Mouse (Mus musculus): ENCODE measurements at regions not wholly inside any gene's neighbourhood (a gene's known extent, or its start where the extent isn't known, plus 50 kb on each side); places are given as distances from the start of the nearest gene placed in this dataset.
"Not testable (repeated sequence)": the region's sequence is repeated elsewhere in the genome, so short reads cannot be mapped to it uniquely, and the experiment has no call there.

GRCm38 (mm10) chr6:48341367-48341766, 54.0 kb upstream of the Krba1 start:
- H3K4me1 ChIP-seq (replicated peaks); H3K36me3 ChIP-seq; H3K27me3 ChIP-seq (ENCODE audit: insufficient read depth, poor library complexity, severe bottlenecking); H3K9me3 ChIP-seq; H3K27ac ChIP-seq; H3K4me3 ChIP-seq; DNase-seq (ENCODE audit: low spot score): not testable (repeated sequence)
- 85% methylated on average over 4 of the region's 4 CpGs for WGBS

- H3K27ac ChIP-seq; H3K4me1 ChIP-seq (replicated peaks); H3K27me3 ChIP-seq (ENCODE audit: insufficient read depth, poor library complexity, severe bottlenecking); H3K36me3 ChIP-seq; H3K9me3 ChIP-seq; H3K4me3 ChIP-seq; DNase-seq (ENCODE audit: low spot score): not testable (repeated sequence)
- 82% methylated on average over 3 of the region's 3 CpGs for WGBS
Measured at GRCm38 (mm10) chr6:48336964-48337363, 58.4 kb upstream of the Krba1 start.

DNA sequence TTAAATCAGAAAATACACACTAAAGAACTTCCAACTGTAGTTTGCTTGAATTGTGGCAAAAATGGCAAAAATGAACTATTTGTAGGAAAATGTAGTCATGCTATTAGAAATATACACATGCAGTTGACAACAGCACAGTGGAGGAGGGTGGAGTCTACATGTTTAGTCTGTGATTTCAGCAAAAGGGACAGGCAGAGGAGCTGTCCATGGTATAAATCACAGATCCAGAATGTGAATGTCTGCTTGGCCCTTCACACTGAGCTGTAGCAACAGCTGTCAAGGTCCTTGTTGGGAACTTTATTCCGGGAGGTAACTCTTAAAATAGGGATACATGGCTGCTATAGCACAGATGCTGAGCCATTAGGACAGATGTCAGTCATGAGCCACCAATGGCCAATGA, 107.4 kb upstream of the Krba1 start:
- Histone ChIP-seq H3K36me3 (no peaks in the 10 kb centered on the region), H3K9me3 (no peaks in the 10 kb centered on the region), H3K4me1 (replicated peaks) (no peaks in the 10 kb centered on the region), H3K27me3 (ENCODE audit: insufficient read depth, poor library complexity, severe bottlenecking) (no peaks in the 10 kb centered on the region), H3K4me3 (no peak overlapping the region), H3K27ac (no peak overlapping the region)
- WGBS: 73% methylated on average over 1 of the region's 1 CpGs
- DNase-seq (ENCODE audit: low spot score): no peak

DNA sequence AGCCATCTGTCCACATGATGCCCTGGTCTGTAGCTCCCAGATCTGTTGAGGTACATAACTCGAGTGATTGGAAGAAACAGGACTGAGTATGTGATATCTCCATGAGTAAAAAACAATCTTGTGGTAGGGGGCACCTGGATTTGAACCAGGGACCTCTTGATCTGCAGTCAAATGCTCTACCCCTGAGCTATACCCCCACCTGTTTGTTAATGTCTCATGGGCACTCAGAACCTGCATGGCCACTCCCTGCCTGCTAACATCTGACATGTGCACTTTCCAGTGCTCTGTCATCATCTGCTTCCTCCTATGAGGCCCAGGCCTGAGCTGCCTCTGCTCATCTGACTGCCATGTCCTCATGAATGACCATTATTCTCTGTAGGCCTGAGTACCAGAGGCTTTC, 115.7 kb upstream of the Krba1 start:
- H3K4me3 ChIP-seq; H3K9me3 ChIP-seq; H3K27me3 ChIP-seq (ENCODE audit: insufficient read depth, poor library complexity, severe bottlenecking); H3K36me3 ChIP-seq; H3K4me1 ChIP-seq (replicated peaks); H3K27ac ChIP-seq; DNase-seq (ENCODE audit: low spot score): not testable (repeated sequence)
- WGBS: 60% methylated on average over 1 of the region's 1 CpGs

DNA sequence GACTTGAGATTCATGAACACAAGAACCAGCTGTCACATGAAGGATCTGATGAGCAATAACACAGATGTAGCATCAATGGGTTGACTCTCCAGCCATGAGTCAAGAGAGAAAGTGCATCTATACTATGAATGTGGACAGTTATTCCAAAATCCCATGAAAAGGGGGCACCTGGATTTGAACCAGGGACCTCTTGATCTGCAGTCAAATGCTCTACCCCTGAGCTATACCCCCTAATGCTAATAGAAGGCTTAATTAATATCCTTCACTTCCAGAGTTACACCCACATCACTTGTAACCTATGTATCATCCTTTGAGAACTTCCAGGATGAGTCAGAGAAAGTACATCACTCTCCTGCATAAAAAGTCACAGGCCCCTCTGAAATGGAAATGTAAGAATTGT, 133.8 kb upstream of the Krba1 start:
- H3K27ac ChIP-seq; DNase-seq (ENCODE audit: low spot score); H3K9me3 ChIP-seq; H3K27me3 ChIP-seq (ENCODE audit: insufficient read depth, poor library complexity, severe bottlenecking); H3K36me3 ChIP-seq; H3K4me3 ChIP-seq; H3K4me1 ChIP-seq (replicated peaks): not testable (repeated sequence)

GRCm38 (mm10) chr6:48252989-48253388, 142.4 kb upstream of the Krba1 start:
- not testable (repeated sequence) for H3K36me3 ChIP-seq; H3K4me3 ChIP-seq; H3K27ac ChIP-seq; H3K27me3 ChIP-seq (ENCODE audit: insufficient read depth, poor library complexity, severe bottlenecking); DNase-seq (ENCODE audit: low spot score); H3K4me1 ChIP-seq (replicated peaks); H3K9me3 ChIP-seq

- Histone ChIP-seq H3K9me3 (no peaks in the 10 kb centered on the region), H3K4me3 (no peak overlapping the region), H3K36me3 (no peaks in the 10 kb centered on the region), H3K4me1 (replicated peaks) (no peaks in the 10 kb centered on the region), H3K27me3 (ENCODE audit: insufficient read depth, poor library complexity, severe bottlenecking) (no peaks in the 10 kb centered on the region), H3K27ac (no peak overlapping the region)
- no peak for DNase-seq (ENCODE audit: low spot score)
- 76% methylated on average over 1 of the region's 1 CpGs for WGBS
Measured at GRCm38 (mm10) chr6:48251954-48252353, 143.4 kb upstream of the Krba1 start.

DNA sequence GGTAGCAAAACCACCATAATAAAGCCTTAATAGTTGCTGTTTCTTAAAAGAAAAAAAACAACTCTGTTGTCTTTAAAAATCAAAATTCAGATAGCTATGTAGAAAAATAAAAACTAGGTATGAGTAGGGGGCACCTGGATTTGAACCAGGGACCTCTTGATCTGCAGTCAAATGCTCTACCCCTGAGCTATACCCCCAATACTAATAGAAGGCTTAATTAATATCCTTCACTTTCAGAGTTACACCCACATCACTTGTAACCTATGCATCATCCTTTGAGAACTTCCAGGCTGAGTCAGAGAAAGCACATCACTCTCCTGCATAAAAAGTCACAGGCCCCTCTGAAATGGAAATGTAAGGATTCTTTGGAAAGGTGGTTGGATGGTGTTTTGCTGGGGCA, 151.2 kb upstream of the Krba1 start:
- not testable (repeated sequence) for H3K27me3 ChIP-seq (ENCODE audit: insufficient read depth, poor library complexity, severe bottlenecking); H3K4me3 ChIP-seq

GRCm38 (mm10) chr6:48227431-48227830, 141.0 kb upstream of the Zfp746 start:
- H3K9me3 ChIP-seq: no peaks in the 10 kb centered on the region
- no peak for DNase-seq (ENCODE audit: low spot score)
- H3K36me3 ChIP-seq: no peaks in the 10 kb centered on the region
- no peaks in the 10 kb centered on the region for H3K27me3 ChIP-seq (ENCODE audit: insufficient read depth, poor library complexity, severe bottlenecking)
- no peak overlapping the region for H3K4me3 ChIP-seq
- no peaks in the 10 kb centered on the region for H3K4me1 ChIP-seq (replicated peaks)
- 67% methylated on average over 9 of the region's 9 CpGs for WGBS
- H3K27ac ChIP-seq: no peak overlapping the region

More for the DNA sequence above, 151.2 kb upstream of the Krba1 start:
- not testable (repeated sequence) for H3K36me3 ChIP-seq; H3K27ac ChIP-seq; H3K4me1 ChIP-seq (replicated peaks); DNase-seq (ENCODE audit: low spot score); H3K9me3 ChIP-seq

DNA sequence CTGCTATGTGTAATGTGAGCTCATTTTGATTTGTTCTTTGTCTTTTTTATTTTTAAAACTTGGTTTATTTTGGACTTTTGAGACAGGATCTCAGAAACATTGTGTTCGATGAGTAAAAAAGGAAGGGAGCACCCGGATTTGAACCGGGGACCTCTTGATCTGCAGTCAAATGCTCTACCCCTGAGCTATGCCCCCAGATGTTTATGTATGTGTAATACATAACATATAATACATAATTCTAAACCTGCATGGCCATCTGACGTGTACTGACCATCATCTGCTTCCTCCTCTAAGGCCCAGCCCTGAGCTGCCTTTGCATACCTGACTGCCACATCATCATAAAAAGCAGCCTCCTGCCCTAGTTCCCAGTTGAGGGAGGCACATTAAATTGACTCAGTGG, 137.8 kb upstream of the Zfp746 start:
- 89% methylated on average over 4 of the region's 4 CpGs for WGBS
- Histone ChIP-seq H3K4me3 (no peak overlapping the region), H3K27me3 (ENCODE audit: insufficient read depth, poor library complexity, severe bottlenecking) (no peaks in the 10 kb centered on the region), H3K36me3 (no peaks in the 10 kb centered on the region), H3K4me1 (replicated peaks) (no peaks in the 10 kb centered on the region), H3K27ac (no peak overlapping the region), H3K9me3 (no peaks in the 10 kb centered on the region)
- no peak for DNase-seq (ENCODE audit: low spot score)

DNA sequence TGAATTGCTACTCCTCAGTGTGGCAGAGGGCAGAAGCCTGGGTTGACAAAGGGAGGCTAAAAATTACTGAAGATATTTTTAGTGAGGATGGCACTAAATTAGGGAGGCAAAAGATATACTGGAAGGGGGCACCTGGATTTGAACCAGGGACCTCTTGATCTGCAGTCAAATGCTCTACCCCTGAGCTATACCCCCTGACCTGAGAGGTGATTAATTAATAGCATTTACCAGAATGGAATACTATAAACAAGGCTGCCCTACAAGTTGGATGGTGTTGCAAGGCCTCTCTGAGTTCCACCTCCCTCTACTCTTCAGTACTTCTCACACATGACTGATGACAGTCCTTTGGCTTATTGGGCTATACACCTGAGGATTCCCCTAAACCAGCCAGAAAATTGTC, 136.6 kb upstream of the Zfp746 start:
- no peak for DNase-seq (ENCODE audit: low spot score)
- H3K36me3 ChIP-seq: no peaks in the 10 kb centered on the region

DNA sequence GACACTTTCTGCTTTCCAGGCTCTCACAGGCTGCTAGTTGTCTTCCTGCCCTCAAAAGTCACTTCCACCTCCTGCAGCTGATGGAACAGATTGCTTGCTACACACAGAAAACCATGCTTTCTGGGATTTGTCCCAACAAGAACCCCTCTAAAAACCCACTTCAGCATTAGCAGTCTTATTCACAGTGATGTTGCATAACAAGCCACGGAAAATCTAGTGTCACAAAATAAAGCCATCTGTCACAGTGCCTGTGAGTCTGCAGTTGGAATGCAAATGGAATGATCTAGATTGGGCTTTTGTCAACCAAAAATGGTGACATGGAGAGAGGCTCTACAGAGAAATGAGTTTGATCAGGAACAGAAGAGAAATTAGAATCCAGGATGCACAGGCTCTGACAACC, 135.4 kb upstream of the Zfp746 start:
- not testable (repeated sequence) for H3K9me3 ChIP-seq; DNase-seq (ENCODE audit: low spot score); H3K4me3 ChIP-seq; H3K36me3 ChIP-seq; H3K27me3 ChIP-seq (ENCODE audit: insufficient read depth, poor library complexity, severe bottlenecking); H3K4me1 ChIP-seq (replicated peaks); H3K27ac ChIP-seq
- WGBS: 55% methylated on average over 1 of the region's 1 CpGs

More for the DNA sequence above, 136.6 kb upstream of the Zfp746 start:
- Histone ChIP-seq H3K4me1 (replicated peaks) (no peaks in the 10 kb centered on the region), H3K27ac (no peak overlapping the region), H3K4me3 (no peak overlapping the region), H3K27me3 (ENCODE audit: insufficient read depth, poor library complexity, severe bottlenecking) (no peaks in the 10 kb centered on the region), H3K9me3 (no peaks in the 10 kb centered on the region)

DNA sequence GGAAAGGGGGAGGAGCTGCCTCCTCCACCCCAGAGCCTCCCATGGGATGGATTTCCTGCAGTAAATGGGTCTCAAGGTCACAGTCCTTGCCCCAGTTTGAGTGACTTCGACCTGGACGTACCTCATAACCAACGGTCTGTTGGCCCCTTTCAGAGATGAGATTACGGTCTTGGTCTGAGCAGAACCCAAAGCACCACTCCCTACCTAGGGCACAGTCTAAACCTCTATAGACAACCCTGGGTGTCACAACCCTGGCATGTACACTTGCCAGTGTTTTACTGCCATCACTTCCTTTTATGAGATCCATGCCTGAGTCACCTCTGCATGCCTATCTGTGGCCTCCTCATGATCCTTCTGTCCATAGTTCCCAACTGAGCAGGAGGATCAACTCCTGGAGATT, 128.8 kb upstream of the Zfp746 start:
- Histone ChIP-seq H3K27ac (no peak overlapping the region), H3K27me3 (ENCODE audit: insufficient read depth, poor library complexity, severe bottlenecking) (no peaks in the 10 kb centered on the region), H3K4me3 (no peak overlapping the region), H3K36me3 (no peaks in the 10 kb centered on the region), H3K4me1 (replicated peaks) (no peaks in the 10 kb centered on the region), H3K9me3 (no peaks in the 10 kb centered on the region)
- 92% methylated on average over 4 of the region's 4 CpGs for WGBS
- no peak for DNase-seq (ENCODE audit: low spot score)

GRCm38 (mm10) chr6:48209739-48210138, 123.3 kb upstream of the Zfp746 start:
- Histone ChIP-seq H3K9me3 (no peaks in the 10 kb centered on the region), H3K36me3 (no peaks in the 10 kb centered on the region), H3K4me3 (no peak overlapping the region), H3K27ac (no peak overlapping the region), H3K4me1 (replicated peaks) (no peaks in the 10 kb centered on the region), H3K27me3 (ENCODE audit: insufficient read depth, poor library complexity, severe bottlenecking) (no peaks in the 10 kb centered on the region)
- no peak for DNase-seq (ENCODE audit: low spot score)
- WGBS: 90% methylated on average over 2 of the region's 2 CpGs

DNA sequence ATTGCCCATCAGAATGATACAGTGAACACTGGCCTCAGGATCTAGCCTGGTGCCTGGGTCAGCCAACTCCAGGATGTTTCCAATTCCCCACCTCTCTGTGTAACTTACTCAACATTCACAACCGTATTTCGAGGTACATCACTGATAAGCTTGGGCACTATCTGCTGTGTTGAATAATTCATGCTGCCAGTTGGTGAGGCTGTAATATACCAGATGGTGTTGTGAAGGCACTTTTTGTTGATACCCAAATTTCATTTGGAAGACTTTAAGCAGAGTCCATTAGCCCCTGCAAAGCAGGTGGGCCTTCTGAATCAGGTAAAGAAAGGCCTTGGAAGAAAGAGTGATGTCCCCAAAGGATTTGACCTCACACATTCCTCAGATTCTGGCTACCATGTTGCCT, 122.7 kb upstream of the Zfp746 start:
- no peak for DNase-seq (ENCODE audit: low spot score)
- Histone ChIP-seq H3K4me1 (replicated peaks) (no peaks in the 10 kb centered on the region), H3K9me3 (no peaks in the 10 kb centered on the region), H3K36me3 (no peaks in the 10 kb centered on the region), H3K27ac (no peak overlapping the region), H3K4me3 (no peak overlapping the region), H3K27me3 (ENCODE audit: insufficient read depth, poor library complexity, severe bottlenecking) (no peaks in the 10 kb centered on the region)
- WGBS: 90% methylated on average over 2 of the region's 2 CpGs
